Mouse (Mus musculus) thymus, postnatal 10 days (tissue): ENCODE results near the gene Fndc5.

Experiments
- DNase-seq, 2 experiments: peaks; one replicate each; pipeline ENCODE4 v3.0.0; 2021; ENCODE audit warnings: low spot score in 2 of 2

Gene Fndc5

GRCm38 (mm10) chr4:129136579-129137391 is at the start of gene Fndc5:
Fndc5 (plus strand) TSS chr4:129136999.
- DNase-seq = no peak

- DNase-seq = no peak
Measured at GRCm38 (mm10) chr4:129087850-129088249, 48.9 kb upstream of the Fndc5 start.

GRCm38 (mm10) chr4:129095276-129095675 is 41.5 kb upstream of the Fndc5 start:
- no peak for DNase-seq

- DNase-seq = no peak
Measured at GRCm38 (mm10) chr4:129097006-129097405, 39.8 kb upstream of the Fndc5 start.

- DNase-seq = no peak
Measured at GRCm38 (mm10) chr4:129102133-129102829, 34.5 kb upstream of the Fndc5 start.

- DNase-seq = no peak
Measured at GRCm38 (mm10) chr4:129105356-129105755, 31.4 kb upstream of the Fndc5 start, which contains the start of gene Tmem54. Tmem54 (plus strand) TSS chr4:129105548.

GRCm38 (mm10) chr4:129106073-129106472 is 30.7 kb upstream of the Fndc5 start:
- DNase-seq = no peak

- no peak for DNase-seq
Measured at GRCm38 (mm10) chr4:129107348-129107899, 29.4 kb upstream of the Fndc5 start.

GRCm38 (mm10) chr4:129108624-129109023 is 28.2 kb upstream of the Fndc5 start:
- DNase-seq = no peak

GRCm38 (mm10) chr4:129110804-129111203 is 26.0 kb upstream of the Fndc5 start:
- DNase-seq = no peak

GRCm38 (mm10) chr4:129111350-129111749 is 25.4 kb upstream of the Fndc5 start:
- DNase-seq = no peak

GRCm38 (mm10) chr4:129112231-129112630 is 24.6 kb upstream of the Fndc5 start:
- DNase-seq = no peak

- DNase-seq = peak; percentile 50 to 59
Measured at GRCm38 (mm10) chr4:129113083-129113988, 23.5 kb upstream of the Fndc5 start.

GRCm38 (mm10) chr4:129116703-129117102 is 20.1 kb upstream of the Fndc5 start:
- DNase-seq = no peak

- no peak for DNase-seq
Measured at GRCm38 (mm10) chr4:129117720-129118510, 18.9 kb upstream of the Fndc5 start.

- no peak for DNase-seq
Measured at GRCm38 (mm10) chr4:129119708-129120107, 17.1 kb upstream of the Fndc5 start.

GRCm38 (mm10) chr4:129120520-129121445 is 16.0 kb upstream of the Fndc5 start:
- DNase-seq = peak; percentile 24 to 79

- DNase-seq = no peak
Measured at GRCm38 (mm10) chr4:129121569-129122086, 15.2 kb upstream of the Fndc5 start, which contains the start of gene Hpca. Hpca (minus strand) TSS chr4:129122036.

- DNase-seq = no peak
Measured at GRCm38 (mm10) chr4:129122107-129122506, 14.7 kb upstream of the Fndc5 start.
